Comparison of ENCODE assay signal across 14 mouse cellular contexts in the genomic region with DNA sequence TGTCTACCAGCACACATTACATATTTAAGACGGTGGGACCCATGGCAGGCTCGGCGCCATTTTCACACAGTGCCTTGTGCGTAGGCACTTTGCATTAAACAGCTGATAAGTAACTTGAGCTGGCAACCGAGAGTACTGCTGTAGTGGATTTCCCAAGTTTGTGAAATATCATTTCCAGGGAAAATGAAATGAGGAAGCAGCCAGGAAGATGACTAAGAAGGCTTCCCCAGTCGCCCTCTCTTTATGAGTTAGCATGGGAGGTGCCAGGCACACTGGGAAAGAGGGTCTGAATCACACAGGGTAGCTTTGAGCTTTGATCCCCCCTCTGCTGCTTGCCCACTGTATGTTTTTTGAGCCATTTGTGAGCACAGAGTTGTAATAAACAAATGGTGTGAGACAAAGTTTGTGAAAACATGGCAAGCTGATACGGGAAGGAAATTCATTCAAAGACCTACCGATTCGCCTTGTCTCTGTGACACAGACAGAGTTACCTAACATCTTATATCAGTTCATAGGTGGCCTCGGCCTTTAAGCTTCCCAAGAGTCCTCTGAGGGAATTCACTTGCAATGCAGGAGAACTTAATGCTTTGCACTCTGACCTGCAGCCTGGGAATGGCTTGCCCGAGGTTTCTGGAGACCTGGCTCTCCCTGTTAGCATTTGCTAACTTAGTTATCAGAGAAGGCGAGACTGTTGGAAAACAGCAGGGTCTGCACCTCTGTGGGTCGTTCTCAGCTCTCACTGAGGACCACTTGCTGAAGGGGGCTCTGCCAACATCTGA.
DNase-seq lines count a peak whose midpoint lies in the region; ATAC-seq and TF ChIP-seq lines count a peak whose summit lies in the region.
"Had no signal": no experiment of that assay in that cellular context is flagged by ENCODE, and none has a peak within 500 bp of the region (broad histone marks: within the 10 kb centered on the region; RNA-seq: fewer than 3 reads in every experiment).

No protein-coding gene starts in this region.

- H3K36me3 ChIP-seq in heart, adult 2 months (ENCODE audit: control insufficient read depth, insufficient read depth, low read length): peaks cover 36% of the 10 kb centered on the region
- 0 out of 2 replicates have a peak, but pooled peaks cover 4% of the 10 kb centered on the region for H3K36me3 ChIP-seq in kidney, postnatal 0 days (ENCODE audit: insufficient read depth, low read length)
- H3K36me3 ChIP-seq in limb, embryonic 10.5 days: peaks cover 13% of the 10 kb centered on the region

- H3K4me2 ChIP-seq in kidney, postnatal 0 days (ENCODE audit: low read length): no peak overlapping the region
- H3K4me2 ChIP-seq: limb, embryonic 15.5 days had no signal

- 53% methylated on average over 13 of the region's 13 CpGs for WGBS in heart, adult 2 months
- 67% methylated on average over 13 of the region's 13 CpGs for WGBS in kidney, postnatal 0 days
- 65% methylated on average over 13 of the region's 13 CpGs for WGBS in limb, embryonic 10.5 days

- TF ChIP-seq CTCF in heart, adult 2 months (IDR thresholded peaks at IDR 0.05): no peak
- no peak for TF ChIP-seq CTCF in kidney, postnatal 0 days (IDR thresholded peaks at IDR 0.05; ENCODE audit: low read depth)

- no peaks in the 10 kb centered on the region for H3K27me3 ChIP-seq in heart, adult 2 months (ENCODE audit: control insufficient read depth, insufficient read depth, low read length)
- no peaks in the 10 kb centered on the region for H3K27me3 ChIP-seq in kidney, postnatal 0 days (ENCODE audit: insufficient read depth, low read length)
- H3K27me3 ChIP-seq in limb, embryonic 10.5 days (ENCODE audit: low read depth, poor library complexity, severe bottlenecking): no peaks in the 10 kb centered on the region
- H3K27me3 ChIP-seq: limb, embryonic 15.5 days had no signal

- H3K4me3 ChIP-seq in heart, adult 2 months: no peak overlapping the region
- no peak overlapping the region for H3K4me3 ChIP-seq in kidney, postnatal 0 days (replicated peaks; ENCODE audit: low read depth, low read length)
- H3K4me3 ChIP-seq in limb, embryonic 10.5 days: no peak overlapping the region
- H3K4me3 ChIP-seq: limb, embryonic 15.5 days had no signal

- DNase-seq in heart, adult 2 months: no peak
- DNase-seq in heart, adult 8-10 months (ENCODE audit: low spot score): no peak
- DNase-seq in kidney, postnatal 0 days (ENCODE audit: low spot score): no peak
- DNase-seq in kidney, postnatal 4 days: no peak
- peak; percentile 60 for DNase-seq in brain, adult 2 months (ENCODE audit: low read depth, low spot score)
- no peak for DNase-seq in limb, embryonic 10.5 days (ENCODE audit: low spot score)
- no peak for DNase-seq in adrenal gland, adult 18-20 months (ENCODE audit: low spot score in 2 of 2)
- DNase-seq: adrenal gland, postnatal 36 days; cerebellum, adult 9-11 months; kidney, adult 8-10 months; lung, postnatal 4 days; thymus, postnatal 14 days had no signal

- H3K79me2 ChIP-seq in heart, adult 2 months (replicated peaks; ENCODE audit: control insufficient read depth, insufficient read depth, low read length): peaks cover 4% of the 10 kb centered on the region

- intact Hi-C loops in heart, adult 2 months (cut with DNase I): no loop called here

- TF ChIP-seq EP300 in heart, adult 2 months (IDR thresholded peaks at IDR 0.05; ENCODE audit: insufficient read depth, low read depth, low read length): no peak

- peak overlapping the region; percentile 59 for H3K27ac ChIP-seq in heart, adult 2 months
- H3K27ac ChIP-seq in kidney, postnatal 0 days: peak overlapping the region; percentile 31; the same call in 1 of the 2 replicates
- H3K27ac ChIP-seq in limb, embryonic 10.5 days: peak overlapping the region; percentile 62
- H3K27ac ChIP-seq: limb, embryonic 15.5 days had no signal

- peaks cover 39% of the 10 kb centered on the region for H3K4me1 ChIP-seq in heart, adult 2 months (ENCODE audit: control insufficient read depth, insufficient read depth, low read length)
- H3K4me1 ChIP-seq in kidney, postnatal 0 days (replicated peaks; ENCODE audit: insufficient read depth, low read length): peaks cover 14% of the 10 kb centered on the region
- H3K4me1 ChIP-seq in limb, embryonic 10.5 days: peaks cover 73% of the 10 kb centered on the region

- H3K9me3 ChIP-seq in kidney, postnatal 0 days (replicated peaks; ENCODE audit: low read length): no peaks in the 10 kb centered on the region
- no peaks in the 10 kb centered on the region for H3K9me3 ChIP-seq in limb, embryonic 10.5 days (replicated peaks)
- H3K9me3 ChIP-seq: limb, embryonic 15.5 days had no signal

- TF ChIP-seq POLR2A in heart, adult 2 months (IDR thresholded peaks at IDR 0.05; ENCODE audit: insufficient read depth, low read depth, low read length): no peak

- H3K9ac ChIP-seq in heart, adult 2 months (ENCODE audit: low read depth, low read length): no peak overlapping the region
- H3K9ac ChIP-seq in kidney, postnatal 0 days (ENCODE audit: low read depth, low read length): no peak overlapping the region
- H3K9ac ChIP-seq: limb, embryonic 15.5 days had no signal

- no peak for ATAC-seq in kidney, postnatal 0 days (replicated peaks; ENCODE audit: low FRiP score, low read depth)
- ATAC-seq in megakaryocyte-erythroid progenitor cell, adult 5-6 weeks (replicated peaks; ENCODE audit: low FRiP score, low TSS enrichment, poor library complexity, severe bottlenecking): no peak
